Mouse (Mus musculus) cortical plate, adult 2 months (tissue): ENCODE measurements around the gene Rsf1.

Experiments
- CTCF ChIP-seq: fragments of 200-500 bp; IDR thresholded peaks from 2 replicates; pipeline ENCODE4 v1.5.1; 2011; ENCODE audit warnings: mild to moderate bottlenecking, control low read depth, low read length; ENCODE audit not compliant: insufficient read depth; ENCODE audit errors: extremely low read depth
- POLR2A ChIP-seq: fragments of 200-500 bp; IDR thresholded peaks from 2 replicates; pipeline ENCODE4 v1.6.1; 2011; ENCODE audit warnings: mild to moderate bottlenecking, low read length, control low read depth; ENCODE audit not compliant: insufficient read depth; ENCODE audit errors: extremely low read depth

DNA sequence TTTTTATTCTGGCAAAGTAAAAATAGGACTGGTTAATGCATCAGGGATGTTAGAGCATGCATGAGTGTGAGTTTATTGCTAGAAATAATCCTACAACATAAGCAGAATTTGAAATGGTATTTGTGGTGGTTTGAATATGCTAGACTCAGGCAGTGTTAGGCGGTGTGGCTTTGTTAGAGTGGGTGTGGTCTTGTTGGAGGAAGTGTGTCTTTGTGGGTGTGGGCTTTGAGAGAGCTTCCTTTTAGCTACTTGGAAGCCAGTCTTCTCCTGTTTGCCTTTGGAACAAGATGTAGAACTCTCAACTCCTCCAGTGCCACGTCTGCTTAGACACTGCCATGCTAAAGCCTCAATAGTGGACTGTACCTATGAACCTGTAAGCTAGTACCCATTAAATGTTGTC, 18.9 kb downstream of the Rsf1 start:
- TF ChIP-seq CTCF (no peak), POLR2A (no peak)
